Mouse (Mus musculus): ENCODE results near the gene Dusp22. TPM values are rescaled to one million over a fixed set of nuclear protein-coding genes. Genes with fewer than 3 reads are reported as not detected.

Gene Dusp22
- total RNA-seq, 2 experiments from 2014 or later = 34.9 to 37.6 TPM

DNA sequence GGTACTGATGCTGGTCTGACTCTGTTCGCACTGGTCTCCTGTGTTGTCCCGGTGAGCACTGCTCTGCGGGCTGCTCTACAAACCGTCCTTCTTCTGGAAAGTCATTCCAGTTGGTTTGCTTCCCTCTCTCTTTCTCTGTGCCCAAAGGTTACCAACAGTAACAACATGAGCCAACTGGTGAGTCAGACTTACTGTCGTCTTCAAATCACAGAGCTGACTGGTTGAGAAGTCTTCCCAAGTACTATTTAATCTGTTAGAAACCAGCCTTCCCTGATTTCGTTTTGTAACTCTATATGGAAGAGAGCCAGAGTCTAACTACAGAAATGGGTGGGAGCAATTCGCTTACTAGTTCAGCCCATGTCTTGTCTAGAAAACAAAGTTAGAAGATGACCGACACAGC is 5.5 kb downstream of the Dusp22 start:
- intact Hi-C loops (cut with DNase I; ENCODE audit: low total_unique reads) = no loop called here
- DNase-seq = no peak

DNA sequence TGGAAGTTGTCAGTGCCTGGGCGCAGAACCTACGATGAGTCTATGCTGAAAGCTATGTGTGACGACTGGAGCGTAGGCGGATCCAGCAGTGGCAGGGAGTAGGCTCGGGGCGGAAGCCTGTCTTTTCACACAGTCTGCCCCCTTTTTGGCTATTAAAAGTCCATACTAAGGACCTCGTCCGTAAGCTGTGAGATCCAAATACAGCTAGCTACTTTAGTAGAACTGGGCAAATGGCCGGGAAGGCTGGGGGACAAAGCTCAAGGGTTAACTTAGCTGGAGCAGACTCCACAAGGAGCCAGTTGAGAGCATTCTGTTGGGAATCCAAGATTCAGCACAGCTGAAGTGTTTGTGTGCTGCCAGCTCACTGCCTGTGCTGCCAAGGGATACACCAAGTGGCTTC is 6.7 kb downstream of the Dusp22 start:
- intact Hi-C loops (cut with DNase I; ENCODE audit: low total_unique reads) = no loop called here
- no peak for DNase-seq

DNA sequence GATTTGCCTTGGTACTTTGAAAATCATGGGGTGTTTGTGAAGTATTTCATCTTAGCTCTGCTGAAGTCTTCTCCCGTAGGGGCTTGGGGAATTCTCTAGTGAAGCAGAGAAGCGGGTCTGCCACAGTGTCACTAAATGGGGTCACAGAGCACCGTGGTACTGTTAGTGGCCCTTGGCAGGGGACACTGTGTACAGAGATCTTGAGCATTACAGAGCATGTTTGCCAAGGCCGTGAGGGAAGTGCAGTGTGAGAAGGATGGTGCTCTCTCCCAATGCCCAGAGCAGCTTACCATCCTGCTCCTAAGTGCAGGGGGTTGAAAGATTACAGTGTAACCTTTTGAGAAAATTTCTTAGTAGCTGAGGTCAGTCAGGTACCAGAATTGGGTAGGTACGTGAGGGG is 8.5 kb downstream of the Dusp22 start:
- intact Hi-C loops (cut with DNase I; ENCODE audit: low total_unique reads) = no loop called here
- DNase-seq = no peak

DNA sequence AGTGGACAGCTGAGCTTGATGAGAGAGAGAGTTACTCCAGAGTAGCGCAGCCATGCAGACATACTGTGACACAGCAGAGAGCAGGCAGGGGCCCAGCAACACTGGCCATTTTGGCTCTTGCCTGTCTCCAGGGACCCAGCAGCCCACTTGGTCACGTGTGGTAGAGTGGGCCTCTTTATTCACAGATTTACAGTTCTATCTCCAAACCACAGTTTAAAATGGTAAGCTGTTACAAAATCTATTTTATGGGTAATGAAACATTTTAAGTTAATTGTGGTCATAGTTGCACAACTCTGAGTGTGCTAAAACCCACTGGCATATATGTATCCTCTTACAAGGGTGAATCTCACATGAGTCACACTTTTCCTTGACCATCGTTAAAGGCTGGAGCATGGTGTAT is 9.5 kb downstream of the Dusp22 start:
- intact Hi-C loops (cut with DNase I; ENCODE audit: low total_unique reads) = no loop called here
- DNase-seq = no peak

DNA sequence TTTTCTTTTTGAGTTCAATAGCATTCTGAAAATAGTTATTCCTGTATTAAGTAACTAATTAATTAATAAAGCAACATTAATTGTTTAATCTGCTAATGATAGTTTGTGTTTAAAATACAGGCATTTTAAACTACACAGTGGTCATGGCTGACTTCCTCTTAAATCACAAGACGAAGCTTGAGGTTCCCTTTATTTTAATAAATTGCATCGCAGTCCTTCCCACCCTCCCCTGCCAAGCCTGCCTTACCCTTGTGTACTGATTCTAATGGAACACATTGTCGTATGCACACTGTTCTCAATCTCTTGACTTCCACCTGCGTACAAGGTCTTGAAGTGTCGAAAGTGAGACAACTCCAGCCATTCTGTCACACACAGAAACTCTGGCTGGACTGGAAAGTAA is 14.1 kb downstream of the Dusp22 start:
- no peak for DNase-seq
- intact Hi-C loops (cut with DNase I; ENCODE audit: low total_unique reads) = no loop called here

DNA sequence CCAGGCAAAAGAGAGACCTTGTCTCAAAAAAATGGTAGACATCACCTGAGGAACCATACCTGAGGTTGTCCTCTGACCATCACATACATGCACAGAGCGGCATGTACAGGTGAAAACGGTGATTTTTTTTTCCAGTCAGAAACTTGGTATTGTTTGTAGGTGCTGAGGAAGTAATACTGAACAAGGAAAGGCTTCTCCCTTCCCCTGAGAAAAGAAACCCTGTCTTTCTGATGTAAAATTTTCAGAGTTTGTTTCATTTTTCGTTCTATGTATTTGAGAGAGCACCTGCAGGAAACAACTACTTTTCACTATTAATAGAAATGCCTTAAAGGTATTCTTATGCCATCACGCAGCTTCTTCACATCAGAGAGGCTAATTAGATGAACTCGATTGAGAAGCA is 19.0 kb downstream of the Dusp22 start:
- no peak for DNase-seq

DNA sequence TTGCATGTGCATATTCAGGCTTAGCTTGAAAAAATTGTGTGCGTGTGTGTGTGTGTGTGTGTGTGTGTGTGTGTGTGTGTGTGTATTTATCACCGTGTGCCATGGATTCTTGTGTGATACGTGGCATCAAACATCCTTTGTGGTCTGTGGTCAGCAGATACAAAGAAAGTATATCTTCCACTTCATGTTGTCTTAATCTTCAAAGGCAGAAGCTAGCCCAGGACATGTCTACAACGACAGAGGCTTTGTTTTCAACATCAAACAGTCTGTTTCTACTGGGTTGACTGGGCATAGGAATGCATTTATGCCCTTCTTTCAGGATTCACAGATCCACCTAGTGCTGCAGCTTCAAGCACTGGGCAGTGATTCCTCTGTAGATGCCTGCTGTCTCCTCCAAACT is 22.1 kb downstream of the Dusp22 start:
- DNase-seq = no peak
- intact Hi-C loops (cut with DNase I; ENCODE audit: low total_unique reads) = no loop called here

More for the DNA sequence above, 19.0 kb downstream of the Dusp22 start:
- intact Hi-C loops (cut with DNase I; ENCODE audit: low total_unique reads) = no loop called here

DNA sequence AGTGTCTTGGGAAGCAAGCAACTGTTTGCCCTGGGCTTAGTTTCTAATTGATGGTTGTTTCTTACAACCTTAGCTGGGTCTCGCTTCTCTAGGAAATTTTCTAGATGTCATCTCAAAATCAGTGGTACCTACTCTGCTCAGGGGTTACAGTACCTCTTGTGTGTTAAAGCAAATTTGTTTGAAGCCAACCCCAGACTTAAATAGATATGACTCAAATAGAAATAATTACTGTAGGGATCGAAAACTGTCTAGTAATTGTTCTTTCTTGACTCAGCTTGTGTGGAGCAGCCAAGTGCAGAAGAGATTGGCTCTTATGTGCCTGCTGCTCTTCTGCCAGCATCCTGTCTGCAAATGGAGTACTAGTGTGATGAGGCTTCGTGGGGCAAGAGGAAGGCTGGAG is 22.5 kb downstream of the Dusp22 start:
- DNase-seq = no peak
- intact Hi-C loops (cut with DNase I; ENCODE audit: low total_unique reads) = no loop called here

DNA sequence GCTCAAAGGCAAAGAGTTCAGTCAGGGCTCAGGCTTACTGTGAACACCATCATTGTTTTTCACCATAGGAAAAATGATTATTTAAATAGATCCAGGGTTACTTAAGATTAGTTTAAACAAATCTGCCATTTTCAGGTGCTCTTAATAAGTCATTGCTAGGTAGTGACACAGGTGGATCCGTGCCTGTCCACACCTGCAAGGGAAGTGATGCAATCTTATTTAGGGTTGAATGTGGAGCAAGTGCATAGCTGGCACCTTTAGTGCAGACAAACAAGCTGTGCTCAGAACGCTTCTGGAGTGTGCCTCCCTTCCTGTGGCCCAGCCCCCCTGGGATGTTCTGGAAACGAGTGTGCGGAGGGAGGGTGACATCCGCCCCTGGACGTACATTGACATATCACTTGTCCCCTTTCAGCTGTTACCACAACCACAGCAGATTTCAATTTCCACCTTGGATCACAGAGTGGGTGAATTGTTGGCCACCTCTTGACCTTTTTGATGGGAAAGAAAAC is 24.9 kb downstream of the Dusp22 start:
- DNase-seq = no peak
- intact Hi-C loops (cut with DNase I; ENCODE audit: low total_unique reads) = no loop called here

DNA sequence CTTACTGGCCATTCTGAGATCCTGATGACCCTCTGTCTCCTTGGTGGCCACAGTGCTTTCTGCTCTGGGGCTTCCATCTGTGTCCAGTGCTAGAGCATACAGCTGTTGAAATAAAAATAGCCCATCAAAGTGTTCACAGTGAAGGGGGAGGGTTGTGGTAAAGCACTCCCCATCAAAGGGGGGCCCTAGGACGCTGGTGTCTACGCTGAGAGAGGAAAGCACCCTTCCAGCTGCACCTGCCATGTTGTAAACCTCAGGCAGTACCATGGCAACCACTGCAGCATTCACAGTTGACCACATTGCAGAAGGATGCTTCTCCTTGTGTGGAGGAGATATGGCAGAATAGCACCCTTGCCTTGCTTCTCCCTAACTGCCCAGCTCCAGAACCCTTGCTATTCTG is 26.2 kb downstream of the Dusp22 start:
- no peak for DNase-seq
- intact Hi-C loops (cut with DNase I; ENCODE audit: low total_unique reads) = no loop called here

DNA sequence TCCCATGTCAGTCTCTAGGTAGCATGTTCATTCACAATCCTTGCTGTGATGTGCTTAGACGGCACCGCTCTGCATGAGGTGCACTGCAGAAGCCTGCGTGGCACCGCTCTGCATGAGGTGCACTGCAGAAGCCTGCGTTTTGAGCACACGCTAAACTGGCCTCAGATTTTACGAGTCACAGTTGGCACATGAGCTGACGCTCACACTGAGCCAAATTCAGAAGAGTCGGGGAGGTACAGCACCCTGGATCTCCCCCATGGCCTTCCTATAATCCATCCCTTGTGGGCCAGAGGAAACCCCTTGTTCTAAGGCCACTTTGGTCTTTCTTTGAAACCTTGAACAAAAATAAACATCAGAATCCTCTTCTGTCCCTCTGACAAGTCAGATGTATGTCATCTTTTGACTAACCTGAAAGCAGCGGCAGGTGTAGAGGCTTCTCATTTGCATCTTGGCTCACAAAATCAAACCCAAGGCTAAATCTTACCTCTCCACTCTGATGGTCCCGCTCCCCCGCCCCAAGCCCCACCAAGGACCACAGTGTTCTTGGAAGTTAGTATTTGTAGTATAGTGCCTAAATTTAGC is 28.3 kb downstream of the Dusp22 start:
- no peak for DNase-seq

DNA sequence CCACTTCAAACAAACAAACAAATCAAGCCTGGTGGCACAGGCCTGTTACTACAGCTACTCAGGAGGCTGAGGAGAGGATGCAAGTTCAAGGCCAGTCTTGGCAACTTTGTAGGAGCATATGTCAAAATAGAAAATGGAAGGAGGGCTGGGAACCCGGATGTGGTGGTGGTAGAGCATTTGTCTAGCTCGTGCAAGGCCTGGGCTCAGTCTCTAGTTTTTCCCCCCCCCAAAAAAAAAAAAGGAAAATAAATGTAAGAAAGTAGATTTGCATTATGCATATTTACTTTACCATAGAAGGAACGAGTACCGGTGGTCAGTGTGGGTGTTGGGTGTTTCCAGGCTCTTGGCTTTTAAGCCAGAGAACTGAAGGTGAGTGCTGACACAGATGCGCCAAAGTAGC is 29.7 kb downstream of the Dusp22 start:
- no peak for DNase-seq
- intact Hi-C loops (cut with DNase I; ENCODE audit: low total_unique reads) = no loop called here

More for the DNA sequence above, 28.3 kb downstream of the Dusp22 start:
- intact Hi-C loops (cut with DNase I; ENCODE audit: low total_unique reads) = no loop called here

DNA sequence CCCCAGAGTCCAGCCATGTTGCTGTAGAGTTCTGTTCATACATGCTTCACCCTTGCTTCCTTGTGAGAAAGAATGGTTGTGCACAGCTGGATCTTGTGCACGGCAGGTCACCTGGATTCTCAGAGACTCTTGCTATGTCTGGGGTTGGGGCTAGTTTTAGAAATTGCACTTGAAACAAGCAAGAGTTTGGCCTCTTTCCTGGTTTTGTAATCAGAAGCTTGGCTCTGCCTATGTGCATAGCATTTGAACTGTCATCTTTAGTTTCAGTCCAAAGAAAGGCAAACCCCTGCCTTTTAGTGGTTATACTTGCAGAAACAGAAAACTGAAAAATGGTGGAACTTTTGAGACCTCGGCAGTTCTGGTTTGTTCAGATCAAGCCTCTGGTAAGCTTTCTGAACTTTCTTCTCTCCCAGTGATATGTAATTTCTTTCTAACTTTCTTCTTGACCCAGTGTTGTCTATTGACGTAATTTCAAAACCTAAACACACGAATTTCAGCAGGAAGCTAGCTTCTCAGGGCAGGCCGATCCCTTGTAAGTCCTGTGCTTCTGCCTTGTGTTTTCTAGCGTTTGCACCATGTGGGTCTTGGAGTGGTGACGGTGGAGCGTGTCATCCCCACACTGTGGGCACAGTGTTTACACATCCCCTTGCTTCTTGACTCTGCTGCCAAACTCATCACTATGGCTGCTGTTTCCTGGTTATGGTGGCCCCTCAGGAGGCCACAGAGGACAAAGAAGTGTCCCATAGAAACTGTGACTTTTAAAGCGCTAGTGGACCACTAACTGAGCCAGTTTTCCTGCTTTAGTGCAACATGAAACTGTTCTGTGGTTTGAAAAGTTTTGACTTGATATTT is 31.9 kb downstream of the Dusp22 start:
- no peak for DNase-seq
- intact Hi-C loops (cut with DNase I; ENCODE audit: low total_unique reads) = no loop called here

DNA sequence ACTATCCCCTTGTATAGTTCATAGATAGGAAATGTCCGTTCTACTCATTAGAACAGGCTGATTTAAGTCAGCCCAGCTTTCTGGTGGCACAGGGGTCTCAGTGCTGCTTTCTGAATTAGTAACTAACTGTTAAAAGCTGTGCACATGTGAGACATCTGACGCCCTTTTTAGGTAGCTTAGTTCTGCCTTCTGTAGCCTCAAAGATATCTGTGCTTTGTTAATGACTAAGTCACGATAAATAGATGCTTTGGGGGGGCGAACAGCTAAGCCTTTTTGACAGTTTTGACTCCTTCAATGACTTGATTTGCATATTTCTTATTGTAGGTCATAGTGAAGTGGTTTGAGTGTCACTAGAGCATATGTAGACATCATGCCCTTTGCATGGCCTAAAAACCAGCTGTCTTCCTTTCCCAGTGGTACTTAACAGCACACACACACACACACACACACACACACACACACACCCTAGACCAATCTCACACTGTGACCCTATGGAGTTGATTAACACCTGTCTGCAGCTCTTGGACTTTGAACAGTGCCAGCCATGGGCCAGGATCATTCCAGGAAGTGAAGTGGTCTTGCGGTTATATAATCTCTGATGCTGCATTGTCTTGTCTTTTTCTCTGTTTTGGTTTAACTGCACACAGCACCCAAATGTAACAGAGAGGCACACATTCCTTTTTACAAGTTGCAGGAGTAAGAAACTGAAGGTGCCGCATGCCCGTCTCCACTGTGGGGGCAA is 33.0 kb downstream of the Dusp22 start:
- no peak for DNase-seq
- intact Hi-C loops (cut with DNase I; ENCODE audit: low total_unique reads) = no loop called here

DNA sequence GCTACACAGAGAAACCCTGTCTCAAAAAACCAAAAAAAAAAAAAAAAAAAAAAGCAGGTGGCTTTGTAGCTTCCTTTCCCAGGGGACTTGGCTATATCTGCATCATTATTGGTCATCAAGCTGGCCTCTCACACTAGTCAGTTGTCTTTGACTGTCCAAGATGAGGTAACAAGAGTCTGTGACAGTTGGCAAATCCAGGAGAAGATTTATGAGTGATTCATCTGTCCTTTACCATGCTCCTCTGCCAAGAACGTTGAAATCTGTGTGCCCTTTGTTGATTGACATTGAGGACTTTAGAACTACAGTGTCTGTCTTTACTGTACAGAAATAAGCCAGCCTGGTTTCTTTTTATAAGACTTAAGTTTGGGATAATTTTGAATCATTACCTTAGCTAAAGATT is 35.4 kb downstream of the Dusp22 start:
- intact Hi-C loops (cut with DNase I; ENCODE audit: low total_unique reads) = no loop called here
- DNase-seq = no peak

DNA sequence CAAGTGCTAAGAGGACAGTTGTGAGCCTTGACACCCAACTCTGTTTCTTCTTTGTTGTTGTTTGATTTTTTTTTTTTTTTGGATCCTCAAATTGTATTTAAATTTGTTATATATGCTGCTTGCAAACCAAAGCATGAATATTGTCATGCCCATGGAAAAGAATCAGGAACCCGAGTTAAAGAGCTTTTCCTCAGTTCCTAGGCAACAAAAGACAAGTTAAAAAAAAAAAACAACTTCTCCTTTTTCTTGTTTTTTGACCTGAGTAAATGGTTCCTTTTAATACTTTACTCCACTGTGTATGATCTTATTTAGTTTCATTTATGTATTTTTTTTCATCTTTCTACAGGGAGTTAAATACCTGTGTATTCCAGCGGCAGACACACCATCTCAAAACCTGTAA is 36.1 kb downstream of the Dusp22 start:
- intact Hi-C loops (cut with DNase I; ENCODE audit: low total_unique reads) = no loop called here
- DNase-seq = no peak

DNA sequence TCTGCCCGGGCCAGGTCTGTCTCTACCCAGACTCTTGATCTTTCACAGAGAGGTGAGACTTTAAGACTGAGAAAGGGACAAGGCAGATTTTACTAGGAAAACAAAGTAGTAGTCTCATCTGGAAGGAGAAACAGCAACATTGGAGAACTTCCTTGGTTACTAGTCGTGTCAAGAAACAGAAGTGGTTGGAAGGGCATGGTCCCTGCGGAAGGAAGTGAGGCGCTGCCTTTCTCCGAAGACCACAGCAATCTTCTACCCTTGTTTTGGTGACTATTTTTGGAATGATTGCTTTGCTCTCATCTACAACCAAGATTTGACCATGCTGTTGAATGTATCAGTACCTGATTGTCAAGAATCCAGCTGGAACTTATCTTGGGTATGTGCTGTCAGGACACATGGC is 38.1 kb downstream of the Dusp22 start:
- no peak for DNase-seq
- intact Hi-C loops (cut with DNase I; ENCODE audit: low total_unique reads) = no loop called here

DNA sequence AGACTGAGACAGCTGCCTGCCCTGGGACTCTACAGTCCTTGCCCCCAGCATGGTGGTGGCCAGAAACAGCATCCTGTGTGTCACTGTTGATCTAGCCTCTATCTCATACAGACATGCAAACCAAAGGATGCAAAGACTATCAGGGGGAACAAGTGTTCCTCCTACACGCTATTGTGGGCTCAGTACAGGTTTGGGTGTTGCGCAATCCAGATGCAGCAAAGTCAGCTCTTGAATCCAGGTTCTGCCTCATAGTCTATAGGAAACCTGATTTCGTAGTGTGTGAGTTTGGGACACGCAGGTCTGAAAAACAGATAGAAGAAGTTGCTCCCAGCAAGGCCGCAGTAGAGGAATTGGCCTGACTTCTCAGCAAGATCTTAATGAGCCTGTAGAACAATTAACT is 42.9 kb downstream of the Dusp22 start:
- intact Hi-C loops (cut with DNase I; ENCODE audit: low total_unique reads) = no loop called here
- no peak for DNase-seq

DNA sequence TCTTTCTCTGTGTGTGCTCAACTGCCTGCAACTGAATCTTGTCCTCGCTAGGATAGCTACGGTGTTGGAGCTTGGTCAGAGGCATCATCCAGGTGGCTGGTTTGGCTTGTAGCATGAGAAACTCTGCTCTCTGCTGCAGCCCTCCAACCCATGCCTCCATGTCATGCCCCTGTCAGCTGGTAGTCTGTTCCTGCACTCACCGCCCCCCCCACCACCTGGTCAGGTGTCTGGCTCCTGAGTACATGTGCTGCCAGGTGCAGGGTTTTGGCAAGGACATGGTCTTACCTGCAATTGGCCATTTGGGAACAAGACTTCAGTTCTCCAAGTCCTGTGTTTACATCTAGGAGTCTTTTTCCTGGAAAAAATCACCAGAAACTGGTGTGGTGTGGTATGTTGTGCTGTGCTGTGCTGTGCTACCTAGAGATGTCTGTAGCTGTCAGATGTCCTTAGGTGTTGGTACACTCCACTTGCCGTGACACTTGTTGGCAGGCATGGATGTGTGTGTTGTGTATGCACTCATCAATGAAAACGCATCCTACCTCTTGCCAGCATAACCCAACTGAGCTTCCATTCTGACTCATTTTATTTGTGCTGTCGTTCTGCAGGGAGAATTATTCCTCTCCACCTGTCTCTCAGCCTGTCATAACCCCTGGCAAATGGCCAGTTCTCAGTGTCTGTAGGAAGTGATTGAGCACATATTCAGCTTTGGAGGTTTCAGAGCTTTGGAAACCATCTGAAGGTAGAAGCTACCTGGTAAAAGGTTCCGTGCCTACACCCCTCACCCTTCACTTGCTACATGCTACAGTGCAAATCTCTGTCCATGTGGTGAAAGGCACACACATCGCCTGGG is 44.7 kb downstream of the Dusp22 start:
- no peak for DNase-seq
- intact Hi-C loops (cut with DNase I; ENCODE audit: low total_unique reads) = no loop called here

DNA sequence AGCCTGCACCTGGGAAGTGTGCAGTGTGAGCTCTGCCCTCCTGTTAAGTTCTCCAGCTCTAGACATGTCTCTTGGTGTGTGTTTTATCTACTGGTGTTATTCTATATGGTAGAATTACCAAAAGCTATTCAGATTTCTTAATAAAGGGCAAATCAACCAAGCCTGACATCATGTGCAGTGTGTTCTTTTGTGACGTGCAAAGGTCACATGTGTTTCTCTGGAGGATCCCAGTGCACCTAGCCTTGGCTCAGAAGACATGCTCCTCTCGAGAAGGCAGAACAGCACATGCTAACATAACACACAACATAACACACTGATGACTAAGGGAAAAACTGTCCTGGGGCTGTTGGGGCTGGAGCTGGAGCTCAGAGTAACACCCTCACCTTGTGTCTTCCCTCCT is 51.3 kb downstream of the Dusp22 start:
- DNase-seq = no peak
- intact Hi-C loops (cut with DNase I; ENCODE audit: low total_unique reads) = no loop called here

Data from gastrocnemius, postnatal 14 days (tissue).